17 mouse cellular contexts compared by ENCODE assay signal in genomic region chr13:47909851-47910530, GRCm38 (mm10).
A peak's percentile ranks its signal among the peaks of the same experiment; 100 is the strongest.
DNase-seq lines count a peak whose midpoint lies in the region; ATAC-seq lines count a peak whose summit lies in the region.
"Had no signal": no experiment of that assay in that cellular context is flagged by ENCODE, and none has a peak within 500 bp of the region (broad histone marks: within the 10 kb centered on the region; RNA-seq: fewer than 3 reads in every experiment).

No protein-coding gene starts in this region.

- H3K36me3 ChIP-seq in hindbrain, embryonic 10.5 days = no peaks in the 10 kb centered on the region
- no peaks in the 10 kb centered on the region for H3K36me3 ChIP-seq in hindbrain, embryonic 11.5 days (ENCODE audit: control insufficient read depth, insufficient read depth, low read length)
- no peaks in the 10 kb centered on the region for H3K36me3 ChIP-seq in neural tube, embryonic 13.5 days
- no peaks in the 10 kb centered on the region for H3K36me3 ChIP-seq in neural tube, embryonic 14.5 days (ENCODE audit: control insufficient read depth, insufficient read depth, low read length)
- H3K36me3 ChIP-seq: embryonic facial prominence, embryonic 12.5 days; intestine, embryonic 15.5 days; kidney, embryonic 15.5 days; limb, embryonic 13.5 days; midbrain, embryonic 10.5 days had no signal

- 70% methylated on average over 9 of the region's 9 CpGs for WGBS in hindbrain, embryonic 10.5 days
- 71% methylated on average over 9 of the region's 9 CpGs for WGBS in hindbrain, embryonic 11.5 days
- WGBS in neural tube, embryonic 13.5 days = 70% methylated on average over 9 of the region's 9 CpGs
- 69% methylated on average over 9 of the region's 9 CpGs for WGBS in neural tube, embryonic 14.5 days

- no peak overlapping the region for H3K4me3 ChIP-seq in hindbrain, embryonic 10.5 days
- no peak overlapping the region for H3K4me3 ChIP-seq in hindbrain, embryonic 11.5 days (ENCODE audit: low read depth, low read length)
- H3K4me3 ChIP-seq in neural tube, embryonic 13.5 days = no peak overlapping the region
- H3K4me3 ChIP-seq in neural tube, embryonic 14.5 days (ENCODE audit: low read depth, low read length) = no peak overlapping the region
- H3K4me3 ChIP-seq: embryonic facial prominence, embryonic 12.5 days; heart, adult 2 months; intestine, embryonic 15.5 days; kidney, embryonic 15.5 days; limb, embryonic 13.5 days; midbrain, embryonic 10.5 days had no signal

- H3K9me3 ChIP-seq in hindbrain, embryonic 10.5 days = no peaks in the 10 kb centered on the region
- H3K9me3 ChIP-seq in hindbrain, embryonic 11.5 days (ENCODE audit: control insufficient read depth, low read length) = no peaks in the 10 kb centered on the region
- H3K9me3 ChIP-seq in neural tube, embryonic 13.5 days = no peaks in the 10 kb centered on the region
- no peaks in the 10 kb centered on the region for H3K9me3 ChIP-seq in neural tube, embryonic 14.5 days (ENCODE audit: control insufficient read depth, low read length)
- H3K9me3 ChIP-seq: embryonic facial prominence, embryonic 12.5 days; intestine, embryonic 15.5 days; kidney, embryonic 15.5 days; limb, embryonic 13.5 days; midbrain, embryonic 10.5 days had no signal

- no peaks in the 10 kb centered on the region for H3K27me3 ChIP-seq in hindbrain, embryonic 10.5 days (ENCODE audit: insufficient read depth, poor library complexity, severe bottlenecking)
- H3K27me3 ChIP-seq in hindbrain, embryonic 11.5 days (ENCODE audit: control insufficient read depth, insufficient read depth, low read length) = no peaks in the 10 kb centered on the region
- no peaks in the 10 kb centered on the region for H3K27me3 ChIP-seq in neural tube, embryonic 13.5 days
- no peaks in the 10 kb centered on the region for H3K27me3 ChIP-seq in neural tube, embryonic 14.5 days (ENCODE audit: control insufficient read depth, insufficient read depth, low read length)
- H3K27me3 ChIP-seq: CH12.LX; embryonic facial prominence, embryonic 12.5 days; intestine, embryonic 15.5 days; kidney, embryonic 15.5 days; limb, embryonic 13.5 days had no signal

- peak overlapping the region; percentile 41; the same call in 1 of the 2 replicates for H3K27ac ChIP-seq in hindbrain, embryonic 10.5 days
- H3K27ac ChIP-seq in hindbrain, embryonic 11.5 days (ENCODE audit: low read depth, low read length) = no peak overlapping the region
- peak overlapping the region; percentile 23; the same call in 1 of the 2 replicates for H3K27ac ChIP-seq in neural tube, embryonic 13.5 days (replicated peaks)
- H3K27ac ChIP-seq in neural tube, embryonic 14.5 days (ENCODE audit: low read depth, low read length) = no peak overlapping the region
- H3K27ac ChIP-seq: embryonic facial prominence, embryonic 12.5 days; heart, adult 2 months; intestine, embryonic 15.5 days; kidney, embryonic 15.5 days; limb, embryonic 13.5 days; midbrain, embryonic 10.5 days had no signal

- peak; percentile 45 for DNase-seq in adrenal gland, adult 2 months
- no peak for DNase-seq in adrenal gland, postnatal 4 days (ENCODE audit: low spot score in 2 of 2)
- no peak for DNase-seq in hindbrain, embryonic 10.5 days (ENCODE audit: low spot score)
- no peak for DNase-seq in hindbrain, embryonic 11.5 days (ENCODE audit: low spot score)
- DNase-seq in neural tube, embryonic 10.5 days (ENCODE audit: extremely low spot score, low spot score) = no peak
- no peak for DNase-seq in testis, postnatal 14 days (ENCODE audit: low spot score)
- DNase-seq: heart, adult 2 months; lung, postnatal 36 days; thymus, adult 2 months had no signal

- no peak overlapping the region for H3K9ac ChIP-seq in hindbrain, embryonic 11.5 days (ENCODE audit: low read depth, low read length)
- H3K9ac ChIP-seq in neural tube, embryonic 13.5 days = no peak overlapping the region
- no peak overlapping the region for H3K9ac ChIP-seq in neural tube, embryonic 14.5 days (replicated peaks; ENCODE audit: low read depth, low read length)
- H3K9ac ChIP-seq: embryonic facial prominence, embryonic 12.5 days; intestine, embryonic 15.5 days; kidney, embryonic 15.5 days; limb, embryonic 13.5 days had no signal

- no peak overlapping the region for H3K4me2 ChIP-seq in hindbrain, embryonic 11.5 days (replicated peaks; ENCODE audit: low read depth, low read length)
- no peak overlapping the region for H3K4me2 ChIP-seq in neural tube, embryonic 13.5 days
- no peak overlapping the region for H3K4me2 ChIP-seq in neural tube, embryonic 14.5 days (ENCODE audit: low read depth, low read length)
- H3K4me2 ChIP-seq: embryonic facial prominence, embryonic 12.5 days; intestine, embryonic 15.5 days; kidney, embryonic 15.5 days; limb, embryonic 13.5 days had no signal

- no peak for ATAC-seq in hindbrain, embryonic 11.5 days (ENCODE audit: low FRiP score)
- no peak for ATAC-seq in neural tube, embryonic 13.5 days (ENCODE audit: low read depth)
- ATAC-seq in neural tube, embryonic 14.5 days (ENCODE audit: low read depth) = peak; percentile 69
- ATAC-seq: intestine, embryonic 15.5 days had no signal

- peaks cover 13% of the 10 kb centered on the region for H3K4me1 ChIP-seq in hindbrain, embryonic 10.5 days (replicated peaks)
- no peaks in the 10 kb centered on the region for H3K4me1 ChIP-seq in hindbrain, embryonic 11.5 days (replicated peaks; ENCODE audit: control insufficient read depth, insufficient read depth, low read length)
- peaks cover 5% of the 10 kb centered on the region; the same call in 1 of the 2 replicates for H3K4me1 ChIP-seq in neural tube, embryonic 13.5 days (replicated peaks)
- no peaks in the 10 kb centered on the region for H3K4me1 ChIP-seq in neural tube, embryonic 14.5 days (ENCODE audit: control insufficient read depth, insufficient read depth, low read length)
- H3K4me1 ChIP-seq: embryonic facial prominence, embryonic 12.5 days; intestine, embryonic 15.5 days; limb, embryonic 13.5 days had no signal

Comparison
In these comparisons a context has a peak if more than half of its experiments do, and no peak if none do; other contexts are left out.
1. H3K27ac ChIP-seq: peak in hindbrain, embryonic 10.5 days (single experiment) and neural tube, embryonic 13.5 days (single experiment); none in hindbrain, embryonic 11.5 days (single experiment) and neural tube, embryonic 14.5 days (single experiment).